Mouse (Mus musculus) forebrain, postnatal 0 days (tissue): Measurements from ENCODE around the gene Glb1. TPM values are rescaled to one million over a fixed set of nuclear protein-coding genes. Genes with fewer than 3 reads are reported as not detected.

Experiments used
- ATAC-seq: fragments of 200-750 bp; cut with Nextera tagmentation; 2 replicates; pipeline ENCODE4 v1.8.0; 2017; ENCODE audit warnings: mild to moderate bottlenecking, moderate library complexity
- DNase-seq: peaks from one replicate; pipeline ENCODE4 v3.0.0-alpha.2; 2015
- H3K27ac ChIP-seq: fragments of 300-500 bp; sonication (generic); 2 replicates; pipeline ENCODE4 v1.5.1; 2014; ENCODE audit warnings: low read depth, mild to moderate bottlenecking, antibody characterized with exemption, low read length, moderate library complexity, mixed read lengths
- H3K27me3 ChIP-seq: fragments of 300-500 bp; sonication (generic); 2 replicates; pipeline ENCODE4 v1.6.1; 2014; ENCODE audit warnings: mild to moderate bottlenecking, low read length, mixed read lengths; ENCODE audit not compliant: insufficient read depth
- H3K36me3 ChIP-seq: fragments of 300-500 bp; sonication (generic); 2 replicates; pipeline ENCODE4 v1.6.1; 2014; ENCODE audit warnings: mild to moderate bottlenecking, moderate library complexity; ENCODE audit not compliant: insufficient read depth
- H3K4me1 ChIP-seq: fragments of 300-500 bp; sonication (generic); 2 replicates; pipeline ENCODE4 v1.6.1; 2014; ENCODE audit warnings: antibody characterized with exemption; ENCODE audit not compliant: insufficient read depth
- H3K4me2 ChIP-seq: fragments of 300-500 bp; sonication (generic); 2 replicates; pipeline ENCODE4 v1.6.1; 2014; ENCODE audit warnings: low read depth, mild to moderate bottlenecking, moderate library complexity
- H3K4me3 ChIP-seq: fragments of 300-500 bp; sonication (generic); 2 replicates; pipeline ENCODE4 v1.5.1; 2014; ENCODE audit warnings: low read depth, low read length, mixed read lengths
- H3K9ac ChIP-seq: fragments of 300-500 bp; sonication (generic); 2 replicates; pipeline ENCODE4 v1.6.1; 2014; ENCODE audit warnings: mild to moderate bottlenecking
- H3K9me3 ChIP-seq: fragments of 300-500 bp; sonication (generic); 2 replicates; pipeline ENCODE4 v1.6.1; 2016; ENCODE audit warnings: low read length
- CTCF ChIP-seq: sonication (generic); IDR thresholded peaks from 2 replicates; pipeline ENCODE4 v1.5.1; 2016; ENCODE audit warnings: antibody characterized with exemption, control low read depth, low read depth
- WGBS: fragments of 180-500 bp; shearing (Covaris S2); extraction: QIAGEN DNeasy Blood & Tissue Kit; methylation state at CpG from one replicate; pipeline ENCODE4 v1.1.7; 2014; 5-methylcytosine and 5-hydroxymethylcytosine counted together
- polyA plus RNA-seq: library from polyadenylated mRNA; unstranded; fragments of >200 nt; fragmentation: Nextera tagmentation; extraction: Ambion mirVana; gene quantifications from 2 replicates; pipeline ENCODE4 v1.2.1, GENCODE M21; 2015
- total RNA-seq: library from RNA; depleted of rRNA; stranded (reverse); fragments of >200 nt; gene quantifications from 2 replicates; pipeline ENCODE4 v1.2.3, GENCODE M21; 2014; rRNA removed

The Glb1 gene
- total and polyA plus RNA-seq, 2 experiments from 2014 or later: 26.1 to 32.3 TPM

GRCm38 (mm10) chr9:114522041-114522440 is 121.2 kb downstream of the Glb1 start:
- 51% methylated on average over 5 of the region's 5 CpGs for WGBS
- Histone ChIP-seq H3K4me1 (no peaks in the 10 kb centered on the region), H3K27me3 (no peaks in the 10 kb centered on the region; the same call in 1 of the 2 replicates), H3K27ac (no peak overlapping the region), H3K4me3 (no peak overlapping the region), H3K9ac (no peak overlapping the region), H3K36me3 (no peaks in the 10 kb centered on the region), H3K9me3 (no peaks in the 10 kb centered on the region), H3K4me2 (no peak overlapping the region)
- DNase-seq: no peak
- ATAC-seq: no peak
- no peak for TF ChIP-seq CTCF

GRCm38 (mm10) chr9:114522501-114522900 is 121.6 kb downstream of the Glb1 start:
- Histone ChIP-seq H3K9me3 (no peaks in the 10 kb centered on the region), H3K4me2 (no peak overlapping the region), H3K36me3 (no peaks in the 10 kb centered on the region), H3K9ac (no peak overlapping the region), H3K4me1 (no peaks in the 10 kb centered on the region), H3K27ac (no peak overlapping the region), H3K4me3 (no peak overlapping the region), H3K27me3 (no peaks in the 10 kb centered on the region; the same call in 1 of the 2 replicates)
- DNase-seq (no peak), ATAC-seq (no peak)
- no peak for TF ChIP-seq CTCF
- WGBS: 92% methylated on average over 9 of the region's 9 CpGs

Other genes with a start within 250 kb of the Glb1 start
- gene Bcl2a1c, start 70.9 kb upstream of the Glb1 start, total RNA-seq: not detected in 2 replicates
- not detected in 2 replicates for gene Bcl2a1c, start 70.9 kb upstream of the Glb1 start, polyA plus RNA-seq
- gene Crtap, start 10.4 kb upstream of the Glb1 start, total RNA-seq: 7.0 and 14.2 TPM in 2 replicates
- 23.8 and 25.5 TPM in 2 replicates for gene Crtap, start 10.4 kb upstream of the Glb1 start, polyA plus RNA-seq
- 4.5 and 5.5 TPM in 2 replicates for gene Tmppe, start within 50 bp of the Glb1 start, total RNA-seq
- 4.6 and 6.8 TPM in 2 replicates for gene Tmppe, start within 50 bp of the Glb1 start, polyA plus RNA-seq
- not detected in 2 replicates for gene Ccr4, start 103.8 kb downstream of the Glb1 start, total RNA-seq
- not detected in 2 replicates for gene Ccr4, start 103.8 kb downstream of the Glb1 start, polyA plus RNA-seq
- not detected in 2 replicates for gene C130032M10Rik, start 114.6 kb downstream of the Glb1 start, total RNA-seq
- not detected in 2 replicates for gene C130032M10Rik, start 114.6 kb downstream of the Glb1 start, polyA plus RNA-seq
- gene Trim71, start 163.3 kb downstream of the Glb1 start, total RNA-seq: 0.08 and 0.19 TPM in 2 replicates
- gene Trim71, start 163.3 kb downstream of the Glb1 start, polyA plus RNA-seq: 0.10 and 0.13 TPM in 2 replicates
- gene Cnot10, start 239.1 kb downstream of the Glb1 start, total RNA-seq: 45.2 and 50.6 TPM in 2 replicates
- 44.4 and 47.1 TPM in 2 replicates for gene Cnot10, start 239.1 kb downstream of the Glb1 start, polyA plus RNA-seq